Mouse (Mus musculus) heart, embryonic 15.5 days (tissue): ENCODE results near the gene Ermap. TPM values are rescaled to one million over a fixed set of nuclear protein-coding genes. Genes with fewer than 3 reads are reported as not detected.

Experiments
- ATAC-seq: fragments of 200-750 bp; cut with Nextera tagmentation; replicated peaks from 2 replicates; pipeline ENCODE4 v1.8.0; 2017; ENCODE audit warnings: low read depth, moderate TSS enrichment; ENCODE audit not compliant: insufficient number of reproducible peaks, insufficient read depth, low FRiP score
- H3K27ac ChIP-seq: fragments of 300-500 bp; sonication (generic); 2 replicates; pipeline ENCODE4 v1.5.1; 2015; ENCODE audit warnings: mild to moderate bottlenecking, inconsistent platforms
- H3K27me3 ChIP-seq: fragments of 300-500 bp; sonication (generic); 2 replicates; pipeline ENCODE4 v1.6.1; 2015; ENCODE audit warnings: inconsistent platforms
- H3K36me3 ChIP-seq: fragments of 300-500 bp; sonication (generic); 2 replicates; pipeline ENCODE4 v1.6.1; 2015; ENCODE audit warnings: mild to moderate bottlenecking, inconsistent platforms
- H3K4me1 ChIP-seq: fragments of 300-500 bp; sonication (generic); replicated peaks from 2 replicates; pipeline ENCODE4 v1.6.1; 2015; ENCODE audit warnings: inconsistent platforms
- H3K4me2 ChIP-seq: fragments of 300-500 bp; sonication (generic); 2 replicates; pipeline ENCODE4 v1.6.1; 2015; ENCODE audit warnings: inconsistent platforms, mild to moderate bottlenecking, moderate library complexity
- H3K4me3 ChIP-seq: fragments of 300-500 bp; sonication (generic); 2 replicates; pipeline ENCODE4 v1.5.1; 2015; ENCODE audit warnings: mild to moderate bottlenecking, inconsistent platforms
- H3K9ac ChIP-seq: fragments of 300-500 bp; sonication (generic); 2 replicates; pipeline ENCODE4 v1.6.1; 2015; ENCODE audit warnings: mild to moderate bottlenecking, inconsistent platforms
- H3K9me3 ChIP-seq: fragments of 300-500 bp; sonication (generic); replicated peaks from 2 replicates; pipeline ENCODE4 v1.6.1; 2016; ENCODE audit warnings: inconsistent platforms
- WGBS: fragments of 180-500 bp; shearing (Covaris S2); methylation state at CpG from one replicate; pipeline ENCODE4 v1.1.7; 2015; ENCODE audit warnings: mixed read lengths; 5-methylcytosine and 5-hydroxymethylcytosine counted together
- microRNA counts: library from miRNA; unstranded; fragments of <30 nt; microRNA quantifications from one replicate; lab custom pipeline; 2016
- microRNA-seq: library from miRNA; unstranded; fragments of <30 nt; microRNA quantifications from one replicate; pipeline ENCODE4, GENCODE M21; 2016
- polyA plus RNA-seq: library from polyadenylated mRNA; unstranded; fragments of >200 nt; fragmentation: Nextera tagmentation; extraction: Ambion mirVana; gene quantifications from 2 replicates; pipeline ENCODE4 v1.2.1, GENCODE M21; 2015

Ermap gene
- polyA plus RNA-seq, 1 experiment from 2014 or later, result 0.69 TPM

- Histone ChIP-seq H3K9ac (no peak overlapping the region), H3K4me2 (no peak overlapping the region), H3K4me1 (peaks cover 18% of the 10 kb centered on the region), H3K4me3 (no peak overlapping the region), H3K36me3 (peaks cover 60% of the 10 kb centered on the region), H3K9me3 (no peaks in the 10 kb centered on the region), H3K27ac (no peak overlapping the region), H3K27me3 (no peaks in the 10 kb centered on the region)
- no peak for ATAC-seq
- 92% methylated on average over 13 of the region's 13 CpGs for WGBS
Measured at GRCm38 (mm10) chr4:119133860-119134259, 56.0 kb downstream of the Ermap start.

- ATAC-seq, result no peak
- WGBS, result 87% methylated on average over 13 of the region's 13 CpGs
- Histone ChIP-seq H3K4me2 (no peak overlapping the region), H3K27ac (no peak overlapping the region), H3K4me1 (peaks cover 21% of the 10 kb centered on the region), H3K9me3 (no peaks in the 10 kb centered on the region), H3K4me3 (no peak overlapping the region), H3K27me3 (no peaks in the 10 kb centered on the region), H3K9ac (no peak overlapping the region), H3K36me3 (peaks cover 60% of the 10 kb centered on the region)
Measured at GRCm38 (mm10) chr4:119133306-119133705, 56.5 kb downstream of the Ermap start.

GRCm38 (mm10) chr4:119131189-119131910, 58.5 kb downstream of the Ermap start:
- peaks cover 30% of the 10 kb centered on the region for H3K4me1 ChIP-seq
- no peaks in the 10 kb centered on the region for H3K27me3 ChIP-seq
- H3K36me3 ChIP-seq, result peaks cover 45% of the 10 kb centered on the region
- H3K9ac ChIP-seq, result no peak overlapping the region
- H3K27ac ChIP-seq, result no peak overlapping the region
- no peak overlapping the region for H3K4me2 ChIP-seq
- no peak overlapping the region for H3K4me3 ChIP-seq
- no peaks in the 10 kb centered on the region for H3K9me3 ChIP-seq
- no peak for ATAC-seq
- 83% methylated on average over 8 of the region's 8 CpGs for WGBS

GRCm38 (mm10) chr4:119129096-119129495, 60.7 kb downstream of the Ermap start:
- peaks cover 23% of the 10 kb centered on the region for H3K36me3 ChIP-seq
- WGBS, result 63% methylated on average over 1 of the region's 1 CpGs
- no peak for ATAC-seq
- H3K9ac ChIP-seq, result no peak overlapping the region
- H3K4me1 ChIP-seq, result peaks cover 53% of the 10 kb centered on the region
- H3K27me3 ChIP-seq, result no peaks in the 10 kb centered on the region
- no peak overlapping the region for H3K27ac ChIP-seq
- no peak overlapping the region for H3K4me3 ChIP-seq
- H3K9me3 ChIP-seq, result no peaks in the 10 kb centered on the region
- H3K4me2 ChIP-seq, result no peak overlapping the region

GRCm38 (mm10) chr4:119128547-119128946, 61.3 kb downstream of the Ermap start:
- Histone ChIP-seq H3K9ac (0 out of 2 replicates have a peak overlapping the region, but pooled peaks have one; percentile 5), H3K27me3 (no peaks in the 10 kb centered on the region), H3K4me2 (no peak overlapping the region), H3K9me3 (no peaks in the 10 kb centered on the region), H3K4me1 (peaks cover 58% of the 10 kb centered on the region), H3K36me3 (peaks cover 17% of the 10 kb centered on the region), H3K27ac (peak overlapping the region; percentile 55), H3K4me3 (no peak overlapping the region)
- no peak for ATAC-seq
- WGBS, result 36% methylated on average over 7 of the region's 7 CpGs

GRCm38 (mm10) chr4:119127229-119127628, 62.6 kb downstream of the Ermap start:
- Histone ChIP-seq H3K4me3 (no peak overlapping the region), H3K27ac (0 out of 2 replicates have a peak overlapping the region, but pooled peaks have one; percentile 31), H3K36me3 (peaks cover 12% of the 10 kb centered on the region), H3K4me2 (no peak overlapping the region), H3K27me3 (no peaks in the 10 kb centered on the region), H3K9ac (no peak overlapping the region), H3K4me1 (peaks cover 71% of the 10 kb centered on the region), H3K9me3 (no peaks in the 10 kb centered on the region)
- 63% methylated on average over 6 of the region's 6 CpGs for WGBS
- no peak; the same call in 1 of the 2 replicates for ATAC-seq

- Histone ChIP-seq H3K4me1 (peaks cover 83% of the 10 kb centered on the region), H3K27me3 (no peaks in the 10 kb centered on the region), H3K9me3 (no peaks in the 10 kb centered on the region), H3K9ac (no peak overlapping the region), H3K4me3 (no peak overlapping the region), H3K36me3 (peaks cover 17% of the 10 kb centered on the region; the same call in 1 of the 2 replicates), H3K27ac (peak overlapping the region; percentile 39; the same call in 1 of the 2 replicates), H3K4me2 (no peak overlapping the region)
- no peak for ATAC-seq
- WGBS, result 58% methylated on average over 9 of the region's 9 CpGs
Measured at GRCm38 (mm10) chr4:119125577-119126270, 64.1 kb downstream of the Ermap start.

MicroRNA genes within 50 kb of the gene (microRNA counts, 519-probe panel; counts per million panel counts)
- 2,006 counts per million, percentile 23 among the panel's probes with 10 or more counts for microRNA mmu-miR-1957 (lab: Ali Mortazavi, UCI)

Small RNAs within 50 kb of the gene (microRNA-seq; reads per million reads assigned to microRNA genes)
- gene Mir1957a, result not detected

Other genes starting within 250 kb of the Ermap start
- not detected in 2 replicates for gene Lao1, start 228.4 kb downstream of the Ermap start, polyA plus RNA-seq
- 119 and 127 TPM in 2 replicates for gene Slc2a1, start 81.3 kb downstream of the Ermap start, polyA plus RNA-seq
- 9.9 and 10.6 TPM in 2 replicates for gene Zfp691, start 15.8 kb downstream of the Ermap start, polyA plus RNA-seq
- gene Svbp, start 5.3 kb upstream of the Ermap start, polyA plus RNA-seq, result 111 and 124 TPM in 2 replicates
- 0.16 TPM in 2 replicates for gene Tmem269, start 28.2 kb upstream of the Ermap start, polyA plus RNA-seq
- gene AU022252, start 42.7 kb upstream of the Ermap start, polyA plus RNA-seq, result 23.9 and 24.4 TPM in 2 replicates
- gene P3h1, start 42.9 kb upstream of the Ermap start, polyA plus RNA-seq, result 29.1 and 35.4 TPM in 2 replicates
- 0.23 TPM in 1 of 2 replicates, not detected in the other for gene Cldn19, start 65.4 kb upstream of the Ermap start, polyA plus RNA-seq
- 583 and 597 TPM in 2 replicates for gene Ybx1, start 104.6 kb upstream of the Ermap start, polyA plus RNA-seq
- 38.1 and 41.9 TPM in 2 replicates for gene Ppih, start 130.5 kb upstream of the Ermap start, polyA plus RNA-seq
- gene Ccdc30, start 225.5 kb upstream of the Ermap start, polyA plus RNA-seq, result 2.7 and 3.2 TPM in 2 replicates
- 27.0 and 28.8 TPM in 2 replicates for gene Ppcs, start 232.4 kb upstream of the Ermap start, polyA plus RNA-seq
- gene Zmynd12, start 232.8 kb upstream of the Ermap start, polyA plus RNA-seq, result 0.15 and 0.28 TPM in 2 replicates